Mouse (Mus musculus): ENCODE measurements around the gene Tll2. TPM values are rescaled to one million over a fixed set of nuclear protein-coding genes. Genes with fewer than 3 reads are reported as not detected.

Tll2 gene
- polyA plus RNA-seq, 1 experiment from 2014 or later = 0.31 TPM

GRCm38 (mm10) chr19:41117334-41117733 lies 89.3 kb downstream of the Tll2 start:
- H3K27ac ChIP-seq (replicated peaks; ENCODE audit: low read depth, low read length) = no peak overlapping the region
- no peak overlapping the region for H3K4me2 ChIP-seq (ENCODE audit: low read depth, low read length)
- ATAC-seq (replicated peaks; ENCODE audit: insufficient number of reproducible peaks, low FRiP score, low TSS enrichment, low read depth) (no peak), DNase-seq (ENCODE audit: low spot score) (no peak)
- no peaks in the 10 kb centered on the region; the same call in 1 of the 2 replicates for H3K4me1 ChIP-seq (ENCODE audit: control insufficient read depth, insufficient read depth, low read length)
- WGBS = 84% methylated on average over 4 of the region's 4 CpGs
- H3K27me3 ChIP-seq (ENCODE audit: control insufficient read depth, insufficient read depth, low read length) = no peaks in the 10 kb centered on the region
- no peak overlapping the region for H3K9ac ChIP-seq (replicated peaks; ENCODE audit: low read length)
- H3K4me3 ChIP-seq (ENCODE audit: low read depth, low read length) = no peak overlapping the region
- no peaks in the 10 kb centered on the region for H3K36me3 ChIP-seq (replicated peaks; ENCODE audit: control insufficient read depth, insufficient read depth, low read depth, low read length)
- H3K9me3 ChIP-seq (replicated peaks; ENCODE audit: control insufficient read depth, low read length) = no peaks in the 10 kb centered on the region

GRCm38 (mm10) chr19:41114611-41115010 lies 92.0 kb downstream of the Tll2 start:
- 37% methylated on average over 5 of the region's 5 CpGs for WGBS
- Histone ChIP-seq H3K4me3 (ENCODE audit: low read depth, low read length) (no peak overlapping the region), H3K36me3 (replicated peaks; ENCODE audit: control insufficient read depth, insufficient read depth, low read depth, low read length) (no peaks in the 10 kb centered on the region), H3K9ac (replicated peaks; ENCODE audit: low read length) (no peak overlapping the region), H3K9me3 (replicated peaks; ENCODE audit: control insufficient read depth, low read length) (no peaks in the 10 kb centered on the region), H3K27ac (replicated peaks; ENCODE audit: low read depth, low read length) (no peak overlapping the region), H3K27me3 (ENCODE audit: control insufficient read depth, insufficient read depth, low read length) (no peaks in the 10 kb centered on the region), H3K4me1 (ENCODE audit: control insufficient read depth, insufficient read depth, low read length) (no peaks in the 10 kb centered on the region; the same call in 1 of the 2 replicates), H3K4me2 (ENCODE audit: low read depth, low read length) (no peak overlapping the region)
- ATAC-seq (replicated peaks; ENCODE audit: insufficient number of reproducible peaks, low FRiP score, low TSS enrichment, low read depth) = 0 out of 2 replicates have a peak, but pooled peaks have one; percentile 18
- DNase-seq (ENCODE audit: low spot score) = no peak

- no peak overlapping the region for H3K9ac ChIP-seq (replicated peaks; ENCODE audit: low read length)
- H3K27ac ChIP-seq (replicated peaks; ENCODE audit: low read depth, low read length) = no peak overlapping the region
- H3K4me2 ChIP-seq (ENCODE audit: low read depth, low read length) = no peak overlapping the region
- DNase-seq (ENCODE audit: low spot score) (no peak), ATAC-seq (replicated peaks; ENCODE audit: insufficient number of reproducible peaks, low FRiP score, low TSS enrichment, low read depth) (no peak)
- H3K9me3 ChIP-seq (replicated peaks; ENCODE audit: control insufficient read depth, low read length) = no peaks in the 10 kb centered on the region
- WGBS = 73% methylated on average over 17 of the region's 17 CpGs
- H3K4me3 ChIP-seq (ENCODE audit: low read depth, low read length) = no peak overlapping the region
- H3K27me3 ChIP-seq (ENCODE audit: control insufficient read depth, insufficient read depth, low read length) = no peaks in the 10 kb centered on the region
- H3K4me1 ChIP-seq (ENCODE audit: control insufficient read depth, insufficient read depth, low read length) = no peaks in the 10 kb centered on the region; the same call in 1 of the 2 replicates
- no peaks in the 10 kb centered on the region for H3K36me3 ChIP-seq (replicated peaks; ENCODE audit: control insufficient read depth, insufficient read depth, low read depth, low read length)
These were observed 92.6 kb downstream of the Tll2 start for GRCm38 (mm10) chr19:41113911-41114531.

DNA sequence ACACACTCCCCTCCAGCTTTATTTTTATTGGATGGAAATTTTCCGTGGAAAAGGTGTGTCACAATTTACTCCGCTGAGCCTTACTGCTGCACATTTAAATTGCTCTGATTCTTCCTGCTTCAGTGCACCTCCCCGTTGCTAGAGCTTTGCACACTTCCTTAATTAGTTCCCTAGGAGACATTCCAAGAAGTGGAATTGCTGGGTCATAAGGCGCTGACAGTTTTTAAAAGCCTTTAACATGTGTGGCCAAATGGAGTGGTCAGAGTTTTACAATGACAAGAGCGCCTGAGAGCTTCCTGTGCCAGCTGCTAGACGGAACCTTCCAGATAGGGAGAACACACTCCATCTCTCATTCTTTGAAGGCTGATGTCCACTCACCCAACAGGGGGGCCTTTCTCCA lies 94.0 kb downstream of the Tll2 start:
- Histone ChIP-seq H3K9me3 (replicated peaks; ENCODE audit: control insufficient read depth, low read length) (no peaks in the 10 kb centered on the region), H3K27me3 (ENCODE audit: control insufficient read depth, insufficient read depth, low read length) (no peaks in the 10 kb centered on the region), H3K4me3 (ENCODE audit: low read depth, low read length) (no peak overlapping the region), H3K4me1 (ENCODE audit: control insufficient read depth, insufficient read depth, low read length) (no peaks in the 10 kb centered on the region; the same call in 1 of the 2 replicates), H3K9ac (replicated peaks; ENCODE audit: low read length) (no peak overlapping the region), H3K36me3 (replicated peaks; ENCODE audit: control insufficient read depth, insufficient read depth, low read depth, low read length) (no peaks in the 10 kb centered on the region), H3K4me2 (ENCODE audit: low read depth, low read length) (no peak overlapping the region), H3K27ac (replicated peaks; ENCODE audit: low read depth, low read length) (no peak overlapping the region)
- ATAC-seq (replicated peaks; ENCODE audit: insufficient number of reproducible peaks, low FRiP score, low TSS enrichment, low read depth) = no peak
- 55% methylated on average over 6 of the region's 6 CpGs for WGBS
- no peak for DNase-seq (ENCODE audit: low spot score)

- Histone ChIP-seq H3K9ac (replicated peaks; ENCODE audit: low read length) (no peak overlapping the region), H3K4me1 (ENCODE audit: control insufficient read depth, insufficient read depth, low read length) (no peaks in the 10 kb centered on the region; the same call in 1 of the 2 replicates), H3K27me3 (ENCODE audit: control insufficient read depth, insufficient read depth, low read length) (no peaks in the 10 kb centered on the region), H3K36me3 (replicated peaks; ENCODE audit: control insufficient read depth, insufficient read depth, low read depth, low read length) (no peaks in the 10 kb centered on the region), H3K4me2 (ENCODE audit: low read depth, low read length) (no peak overlapping the region; the same call in 1 of the 2 replicates), H3K9me3 (replicated peaks; ENCODE audit: control insufficient read depth, low read length) (no peaks in the 10 kb centered on the region), H3K4me3 (ENCODE audit: low read depth, low read length) (no peak overlapping the region), H3K27ac (replicated peaks; ENCODE audit: low read depth, low read length) (no peak overlapping the region)
- ATAC-seq (replicated peaks; ENCODE audit: insufficient number of reproducible peaks, low FRiP score, low TSS enrichment, low read depth) (no peak), DNase-seq (ENCODE audit: low spot score) (no peak)
- 61% methylated on average over 5 of the region's 5 CpGs for WGBS
These were observed 96.6 kb downstream of the Tll2 start for GRCm38 (mm10) chr19:41109991-41110390.

DNA sequence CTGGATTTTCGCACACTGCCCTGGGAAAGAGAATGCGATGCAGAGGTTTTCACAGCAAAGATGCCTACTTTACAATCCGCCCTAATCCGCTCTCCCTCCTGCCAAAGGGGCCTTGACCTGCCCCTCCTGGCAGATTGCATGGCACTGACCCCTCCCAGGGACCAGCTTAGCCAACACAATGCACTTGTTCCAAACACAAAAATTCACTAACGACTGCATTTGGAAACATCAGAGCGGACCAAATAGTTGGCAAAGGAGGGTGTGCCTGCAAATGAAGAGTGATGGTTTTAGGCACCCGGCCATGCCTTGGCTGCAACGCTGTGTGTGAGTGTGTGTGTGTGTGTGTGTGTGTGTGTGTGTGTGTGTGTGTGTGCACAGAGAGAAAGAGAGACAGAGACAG lies 97.1 kb downstream of the Tll2 start:
- H3K4me1 ChIP-seq (ENCODE audit: control insufficient read depth, insufficient read depth, low read length) = no peaks in the 10 kb centered on the region; the same call in 1 of the 2 replicates
- H3K36me3 ChIP-seq (replicated peaks; ENCODE audit: control insufficient read depth, insufficient read depth, low read depth, low read length) = no peaks in the 10 kb centered on the region
- DNase-seq (ENCODE audit: low spot score) (no peak), ATAC-seq (replicated peaks; ENCODE audit: insufficient number of reproducible peaks, low FRiP score, low TSS enrichment, low read depth) (no peak)
- no peak overlapping the region for H3K4me3 ChIP-seq (ENCODE audit: low read depth, low read length)
- H3K9ac ChIP-seq (replicated peaks; ENCODE audit: low read length) = no peak overlapping the region
- H3K27ac ChIP-seq (replicated peaks; ENCODE audit: low read depth, low read length) = no peak overlapping the region
- no peaks in the 10 kb centered on the region for H3K27me3 ChIP-seq (ENCODE audit: control insufficient read depth, insufficient read depth, low read length)
- H3K4me2 ChIP-seq (ENCODE audit: low read depth, low read length) = no peak overlapping the region
- WGBS = 83% methylated on average over 8 of the region's 8 CpGs
- no peaks in the 10 kb centered on the region for H3K9me3 ChIP-seq (replicated peaks; ENCODE audit: control insufficient read depth, low read length)

GRCm38 (mm10) chr19:41108666-41109065 lies 98.0 kb downstream of the Tll2 start:
- H3K4me3 ChIP-seq (ENCODE audit: low read depth, low read length) = no peak overlapping the region
- H3K4me2 ChIP-seq (ENCODE audit: low read depth, low read length) = no peak overlapping the region
- H3K27me3 ChIP-seq (ENCODE audit: control insufficient read depth, insufficient read depth, low read length) = no peaks in the 10 kb centered on the region
- H3K9ac ChIP-seq (replicated peaks; ENCODE audit: low read length) = no peak overlapping the region
- no peak for DNase-seq (ENCODE audit: low spot score)
- 93% methylated on average over 7 of the region's 7 CpGs for WGBS
- no peak overlapping the region for H3K27ac ChIP-seq (replicated peaks; ENCODE audit: low read depth, low read length)
- H3K4me1 ChIP-seq (ENCODE audit: control insufficient read depth, insufficient read depth, low read length) = no peaks in the 10 kb centered on the region; the same call in 1 of the 2 replicates
- no peak for ATAC-seq (replicated peaks; ENCODE audit: insufficient number of reproducible peaks, low FRiP score, low TSS enrichment, low read depth)
- no peaks in the 10 kb centered on the region for H3K36me3 ChIP-seq (replicated peaks; ENCODE audit: control insufficient read depth, insufficient read depth, low read depth, low read length)
- H3K9me3 ChIP-seq (replicated peaks; ENCODE audit: control insufficient read depth, low read length) = no peaks in the 10 kb centered on the region

GRCm38 (mm10) chr19:41107530-41107929 lies 99.1 kb downstream of the Tll2 start:
- WGBS = 64% methylated on average over 8 of the region's 8 CpGs
- 0 out of 2 replicates have a peak, but pooled peaks have one; percentile 22 for ATAC-seq (replicated peaks; ENCODE audit: insufficient number of reproducible peaks, low FRiP score, low TSS enrichment, low read depth)
- Histone ChIP-seq H3K36me3 (replicated peaks; ENCODE audit: control insufficient read depth, insufficient read depth, low read depth, low read length) (no peaks in the 10 kb centered on the region), H3K27ac (replicated peaks; ENCODE audit: low read depth, low read length) (no peak overlapping the region), H3K4me3 (ENCODE audit: low read depth, low read length) (no peak overlapping the region), H3K27me3 (ENCODE audit: control insufficient read depth, insufficient read depth, low read length) (no peaks in the 10 kb centered on the region), H3K9me3 (replicated peaks; ENCODE audit: control insufficient read depth, low read length) (no peaks in the 10 kb centered on the region), H3K4me2 (ENCODE audit: low read depth, low read length) (no peak overlapping the region), H3K4me1 (ENCODE audit: control insufficient read depth, insufficient read depth, low read length) (no peaks in the 10 kb centered on the region), H3K9ac (replicated peaks; ENCODE audit: low read length) (no peak overlapping the region)
- no peak for DNase-seq (ENCODE audit: low spot score)

Data from embryonic facial prominence, embryonic 11.5 days (tissue).